Mouse (Mus musculus) c-Kit-negative CD71-positive TER-119-positive erythroid progenitor cells, embryonic 14.5 days (primary cell): ENCODE measurements at regions not wholly inside any gene's neighbourhood (a gene's known extent, or its start where the extent isn't known, plus 50 kb on each side); places are given as distances from the start of the nearest gene placed in this dataset.
A peak's percentile ranks its signal among the peaks of the same experiment; 100 is the strongest.

Experiments used
- DNase-seq: peaks from one replicate; pipeline ENCODE4 v3.0.0-alpha.2; 2013; ENCODE audit warnings: low read depth, low spot score

- DNase-seq: no peak
Measured at GRCm38 (mm10) chr4:64432097-64432496, 385.3 kb upstream of the Tnc start.

GRCm38 (mm10) chr4:64437744-64438594, 391.2 kb upstream of the Tnc start:
- no peak for DNase-seq

GRCm38 (mm10) chr4:64451442-64451841, 404.6 kb upstream of the Tnc start:
- DNase-seq: no peak

GRCm38 (mm10) chr4:64451946-64452345, 405.1 kb upstream of the Tnc start:
- no peak for DNase-seq

- DNase-seq: no peak
Measured at GRCm38 (mm10) chr4:64492260-64492962, 445.6 kb upstream of the Tnc start.

- peak; percentile 82 for DNase-seq
Measured at GRCm38 (mm10) chr4:64497759-64498158, 450.9 kb upstream of the Tnc start.

- no peak for DNase-seq
Measured at GRCm38 (mm10) chr4:64500635-64501395, 454.0 kb upstream of the Tnc start.

GRCm38 (mm10) chr4:64521883-64522282, 475.1 kb upstream of the Tnc start:
- DNase-seq: no peak

GRCm38 (mm10) chr4:64527724-64528332, 481.0 kb upstream of the Tnc start:
- no peak for DNase-seq

GRCm38 (mm10) chr4:64530585-64530984, 483.8 kb upstream of the Tnc start:
- DNase-seq: no peak

- no peak for DNase-seq
Measured at GRCm38 (mm10) chr4:64533019-64533418, 486.2 kb upstream of the Tnc start.

GRCm38 (mm10) chr4:64535554-64536253, 488.9 kb upstream of the Tnc start:
- no peak for DNase-seq

- DNase-seq: no peak
Measured at GRCm38 (mm10) chr4:64538009-64538408, 491.2 kb upstream of the Tnc start.

- DNase-seq: no peak
Measured at GRCm38 (mm10) chr4:64544576-64545185, 497.9 kb upstream of the Tnc start.

- no peak for DNase-seq
Measured at GRCm38 (mm10) chr4:64546386-64546785, 499.6 kb upstream of the Tnc start.

GRCm38 (mm10) chr4:64562511-64562910, 515.7 kb upstream of the Tnc start:
- DNase-seq: no peak

GRCm38 (mm10) chr4:64563996-64564395, 517.2 kb upstream of the Tnc start:
- DNase-seq: no peak

- DNase-seq: no peak
Measured at GRCm38 (mm10) chr4:64570666-64571065, 523.9 kb upstream of the Tnc start.

GRCm38 (mm10) chr4:64575901-64576300, 529.1 kb upstream of the Tnc start:
- DNase-seq: no peak

- DNase-seq: no peak
Measured at GRCm38 (mm10) chr4:64595014-64595599, 528.9 kb upstream of the Pappa start.
